Mouse (Mus musculus) right cerebral cortex, adult 2 months (tissue): ENCODE measurements at regions not wholly inside any gene's neighbourhood (a gene's known extent, or its start where the extent isn't known, plus 50 kb on each side); places are given as distances from the start of the nearest gene placed in this dataset.

Source experiments
- DNase-seq, 2 experiments: peaks; one replicate each; pipeline ENCODE4 v3.0.0; 2021 to 2022; ENCODE audit warnings: low spot score in 2 of 2

DNA sequence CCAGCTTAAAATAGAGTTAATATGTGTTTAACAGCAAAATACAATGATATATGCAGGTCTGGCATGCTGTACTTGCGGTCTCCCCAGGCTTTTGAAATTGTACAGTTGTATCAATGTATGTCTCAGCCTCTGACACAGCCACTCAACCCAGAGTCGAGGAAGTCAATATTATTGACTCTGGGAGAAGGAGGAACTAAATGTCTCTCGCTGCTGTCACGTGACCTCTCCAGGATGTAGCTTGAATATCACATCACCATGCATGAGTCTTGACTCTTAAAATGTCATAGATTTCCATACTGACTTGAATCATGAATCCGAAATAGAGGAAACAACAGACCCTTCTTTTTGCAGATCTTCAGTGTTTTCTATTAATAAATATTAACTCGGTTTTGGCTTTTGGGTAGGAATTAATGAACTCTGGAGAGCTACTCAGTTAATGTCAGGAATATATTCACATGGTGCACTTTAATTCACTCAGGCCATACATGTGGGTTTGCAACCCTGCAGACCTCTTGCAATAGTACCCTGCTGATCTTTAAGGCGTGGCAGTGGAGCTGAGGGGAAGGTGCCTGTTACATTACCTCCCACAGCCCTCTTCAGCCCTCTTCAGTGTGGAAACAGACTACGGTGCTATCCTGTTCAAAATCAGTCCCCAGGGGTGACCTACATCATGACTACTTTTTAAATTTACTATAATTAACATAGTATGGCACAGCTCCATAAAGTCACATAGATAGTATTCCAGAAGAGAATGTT, 102.7 kb upstream of the Foxn2 start:
- no peak for DNase-seq

- no peak for DNase-seq
Observed at GRCm38 (mm10) chr17:88341141-88341540, 99.4 kb upstream of the Foxn2 start.

- no peak for DNase-seq
Observed at GRCm38 (mm10) chr17:88341599-88341998, 98.9 kb upstream of the Foxn2 start.

- DNase-seq = no peak
Observed at GRCm38 (mm10) chr17:88343091-88343783, 97.3 kb upstream of the Foxn2 start.

DNA sequence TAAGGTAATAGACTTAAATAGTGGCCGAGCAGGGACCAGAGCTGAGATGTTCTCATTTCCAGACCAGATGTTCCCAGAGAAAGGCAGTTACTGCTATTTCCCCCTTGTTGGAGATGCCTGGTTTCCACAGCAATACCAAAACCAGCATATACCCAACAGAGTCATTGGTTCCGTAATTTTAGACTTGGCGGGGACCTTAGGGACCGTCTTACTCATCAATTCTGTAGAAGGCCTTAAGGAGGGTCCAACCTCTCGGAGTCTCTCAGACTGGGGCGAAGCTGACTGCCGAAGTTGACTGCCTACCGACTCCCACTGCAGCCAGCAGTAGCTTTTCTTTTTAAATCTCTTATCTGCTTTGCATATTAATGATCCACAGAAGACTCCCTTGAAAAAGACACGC, 95.1 kb upstream of the Foxn2 start:
- DNase-seq = no peak

DNA sequence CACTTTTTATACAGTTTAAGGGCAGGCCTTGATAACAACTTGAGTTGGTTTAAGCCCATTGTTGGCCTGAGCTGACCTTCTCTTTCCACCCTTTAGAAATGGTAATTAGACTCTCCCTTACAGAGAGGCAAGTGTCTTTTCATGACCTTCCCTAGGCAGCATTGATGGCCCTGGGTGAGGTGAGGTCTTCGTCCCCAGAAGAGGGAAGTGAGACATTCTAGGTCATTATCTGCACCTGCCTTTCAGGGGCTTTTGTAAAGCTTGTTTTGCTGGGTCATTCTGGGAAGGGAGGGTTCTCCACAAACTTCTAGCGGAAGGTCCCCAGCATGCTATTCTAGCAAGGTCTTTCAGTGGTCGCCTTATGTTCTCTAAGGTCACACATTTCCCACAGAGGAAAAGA, 93.6 kb upstream of the Foxn2 start:
- no peak for DNase-seq

GRCm38 (mm10) chr17:88349825-88350460, 90.6 kb upstream of the Foxn2 start:
- DNase-seq = no peak

GRCm38 (mm10) chr17:88350986-88351385, 89.5 kb upstream of the Foxn2 start:
- no peak for DNase-seq

- DNase-seq = no peak
Observed at GRCm38 (mm10) chr17:88352960-88353359, 87.6 kb upstream of the Foxn2 start.

DNA sequence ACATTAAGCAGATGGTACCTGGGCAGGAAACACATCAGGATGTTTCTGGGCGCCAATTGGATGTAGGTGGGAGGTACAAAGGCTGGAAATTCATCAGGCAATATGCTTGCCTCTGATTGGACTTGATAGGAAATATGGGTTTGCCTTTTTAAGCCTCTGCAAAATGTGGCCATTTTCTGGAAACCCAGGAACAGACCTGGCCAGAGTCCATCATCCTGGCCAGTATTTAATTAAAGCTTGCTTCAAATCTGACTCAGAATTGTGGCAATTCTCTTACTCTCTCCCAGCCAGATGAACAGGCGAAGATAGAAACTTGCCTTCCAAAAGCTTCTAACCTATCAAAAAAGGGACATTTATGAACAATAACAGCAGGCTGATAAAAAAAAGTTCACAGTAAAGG, 79.3 kb upstream of the Foxn2 start:
- no peak for DNase-seq

- no peak for DNase-seq
Observed at GRCm38 (mm10) chr17:88362404-88362803, 78.1 kb upstream of the Foxn2 start.

DNA sequence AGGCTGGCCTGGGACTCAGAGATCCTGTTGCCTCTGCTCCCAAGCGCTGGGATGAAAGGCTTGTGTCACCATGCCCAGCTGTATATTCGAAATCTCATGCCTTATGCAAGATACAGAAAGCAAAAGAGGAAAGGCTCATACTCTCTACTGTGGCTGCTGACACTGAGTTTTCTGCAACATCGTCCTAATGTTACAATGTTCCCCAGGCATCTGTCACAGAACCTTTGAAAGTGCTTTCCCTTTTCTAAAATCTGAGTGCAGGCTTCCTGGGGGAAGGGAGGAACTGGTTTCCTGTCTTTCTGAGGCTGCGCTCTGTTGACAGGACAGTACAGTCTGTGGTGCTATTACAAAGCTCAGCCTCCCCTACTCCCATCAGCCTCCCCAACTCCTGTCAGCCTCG, 72.6 kb upstream of the Foxn2 start:
- no peak for DNase-seq

DNA sequence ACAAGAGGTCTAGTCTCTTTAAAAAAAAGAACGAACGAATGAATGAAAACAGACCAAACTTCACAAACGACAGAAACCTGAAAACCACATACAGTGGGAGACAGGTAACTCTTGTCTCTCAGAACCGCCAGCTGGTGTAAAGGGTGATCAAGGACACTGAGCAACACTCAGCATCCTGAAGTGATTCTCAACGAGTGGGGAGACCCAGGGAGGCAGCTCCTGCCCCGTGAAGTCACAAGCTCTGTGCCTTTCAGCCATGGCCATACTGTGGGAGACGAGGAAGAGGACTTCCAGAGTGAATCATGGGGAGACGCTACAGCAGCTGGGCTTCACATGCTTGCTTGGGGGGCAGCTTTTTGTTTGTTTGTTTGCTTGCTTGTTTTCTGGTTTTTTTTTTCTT, 70.5 kb upstream of the Foxn2 start:
- no peak for DNase-seq

DNA sequence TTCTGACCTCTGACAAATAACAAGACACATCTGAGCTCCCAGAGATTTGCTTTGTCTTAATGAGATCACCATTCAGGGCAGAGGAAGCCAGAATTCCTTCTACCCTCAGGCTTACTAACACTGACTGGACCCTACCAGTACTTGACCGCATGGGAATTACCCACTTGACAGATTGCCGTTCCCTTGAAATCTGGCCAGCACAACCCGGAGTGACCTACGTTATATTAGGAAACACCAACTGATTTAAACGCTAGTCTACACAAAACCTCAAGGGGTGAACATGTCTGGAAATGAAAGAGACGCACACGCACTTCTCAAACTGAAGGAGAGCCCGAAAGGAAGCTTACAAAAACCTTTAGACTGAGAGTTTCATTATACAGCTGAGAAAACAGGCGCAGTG, 69.8 kb upstream of the Foxn2 start:
- no peak for DNase-seq

DNA sequence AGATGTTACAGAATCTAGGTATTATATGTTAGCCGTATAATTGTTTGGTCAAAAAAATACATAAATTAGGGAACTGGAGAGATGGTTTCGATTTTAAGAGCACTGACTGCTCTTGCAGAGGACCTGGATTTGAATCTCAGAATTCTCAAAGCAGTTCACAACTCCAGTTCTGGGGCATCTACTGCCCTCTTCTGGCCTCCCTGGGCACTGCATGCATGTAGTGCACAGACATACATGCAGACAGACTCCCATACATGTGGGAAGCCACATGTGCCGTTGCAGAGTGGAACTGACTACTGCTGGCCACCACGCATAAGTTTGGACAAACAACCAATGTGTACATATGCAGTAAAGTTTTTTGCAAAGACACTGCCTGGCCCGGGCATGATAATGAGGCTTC, 62.0 kb upstream of the Foxn2 start:
- DNase-seq = no peak

GRCm38 (mm10) chr17:88379389-88379788, 61.1 kb upstream of the Foxn2 start:
- DNase-seq = no peak

- no peak for DNase-seq
Observed at GRCm38 (mm10) chr17:88381106-88381505, 59.4 kb upstream of the Foxn2 start.

DNA sequence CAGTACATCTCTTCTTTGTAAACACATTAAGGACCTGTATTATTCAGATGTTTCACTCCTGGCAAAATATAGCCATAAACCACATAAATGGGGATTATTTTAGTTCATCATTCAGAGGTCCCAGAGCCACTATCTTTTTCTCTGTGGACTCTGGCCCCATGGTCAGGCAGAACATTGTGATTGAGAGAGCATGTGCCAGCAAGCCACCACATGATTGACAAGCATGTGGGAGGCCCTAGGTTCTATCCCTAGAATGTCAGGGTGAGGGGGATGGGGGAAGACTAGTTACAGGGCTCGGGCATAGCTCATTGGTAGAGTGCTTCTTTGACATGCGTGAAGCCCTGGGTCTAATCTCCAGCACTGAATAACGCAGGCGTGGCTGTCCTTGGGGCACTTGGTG, 57.1 kb upstream of the Foxn2 start:
- no peak for DNase-seq

DNA sequence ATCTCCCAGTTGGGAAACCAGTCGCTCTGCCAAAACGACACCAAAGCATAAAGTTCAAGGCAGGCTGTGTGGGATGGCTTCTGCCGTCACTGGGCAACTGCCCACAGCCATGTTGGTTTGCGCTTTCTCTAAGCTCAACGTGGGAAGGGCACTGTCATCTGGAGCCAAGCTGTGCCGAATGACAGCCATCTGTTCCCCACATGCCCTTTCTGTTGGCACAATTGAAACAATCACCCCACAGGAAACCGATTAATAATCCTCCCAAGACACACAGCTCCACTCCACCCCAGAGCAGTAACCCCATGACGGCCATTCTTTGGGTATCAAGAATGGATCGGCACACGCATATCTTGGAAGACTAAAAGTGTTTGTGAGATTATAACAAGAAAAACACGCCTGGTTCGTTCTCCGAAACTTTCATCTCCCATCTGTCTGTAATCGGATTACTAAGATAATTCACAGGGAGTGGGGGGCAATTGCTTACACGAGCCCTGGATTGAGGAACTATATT, 52.0 kb upstream of the Foxn2 start:
- DNase-seq = peak; percentile 31 to 38

- no peak for DNase-seq
Observed at GRCm38 (mm10) chr17:88389668-88390461, 50.6 kb upstream of the Foxn2 start.
